Mouse (Mus musculus) CH12.LX (cell line): ENCODE results near the gene Bard1.

Source experiments
- CTCF ChIP-seq, 2 experiments: IDR thresholded peaks in 1 of 2; conservative IDR thresholded peaks in 1 of 2; 2 replicates each; pipeline ENCODE4 v1.5.1; 2011 to 2012; ENCODE audit warnings: low read depth in 2 of 2, low read length in 2 of 2, improper control_type of control experiment in 1 of 2, inconsistent platforms in 1 of 2, mild to moderate bottlenecking in 1 of 2, moderate library complexity in 1 of 2
- POLR2A ChIP-seq: IDR thresholded peaks from 2 replicates; pipeline ENCODE4 v1.6.1; 2011; ENCODE audit warnings: low read depth, mild to moderate bottlenecking, improper control_type of control experiment, low read length
- POLR2AphosphoS2 ChIP-seq: IDR thresholded peaks from 2 replicates; pipeline ENCODE4 v1.6.1; 2011; ENCODE audit warnings: low read depth, low read length, improper control_type of control experiment
- UBTF ChIP-seq: IDR thresholded peaks from 2 replicates; pipeline ENCODE4 v1.6.1; 2012; ENCODE audit warnings: low read depth, mild to moderate bottlenecking, inconsistent platforms, low read length, improper control_type of control experiment, moderate library complexity

DNA sequence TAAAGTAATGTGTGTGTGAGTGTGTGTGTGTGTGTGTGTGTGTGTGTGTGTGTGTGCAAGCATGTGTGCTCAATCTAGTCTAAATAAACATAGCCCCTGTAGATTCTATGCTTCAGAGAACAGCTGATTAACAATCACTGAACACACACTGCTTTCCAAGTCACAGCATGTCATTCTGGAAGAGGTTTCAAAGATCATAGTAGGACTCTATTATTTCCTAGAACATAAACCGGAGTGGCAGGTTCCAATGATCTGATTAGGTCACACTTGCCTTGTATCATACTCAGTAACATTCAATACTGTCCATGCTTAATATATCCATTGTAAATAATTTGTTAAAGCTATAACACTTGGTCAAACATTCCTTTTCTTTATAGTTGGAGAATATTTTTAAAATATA, 47.5 kb downstream of the Bard1 start:
- TF ChIP-seq UBTF = no peak
- no peak for TF ChIP-seq CTCF (conservative IDR thresholded peaks at IDR 0.05 in 1 of 2, IDR thresholded peaks at IDR 0.05 in 1 of 2; ENCODE audit: low read depth in 2 of 2, low read length in 2 of 2)
- no peak for TF ChIP-seq POLR2A
- no peak for TF ChIP-seq POLR2AphosphoS2
